Mouse (Mus musculus): Measurements from ENCODE around the gene Matn1. TPM values are rescaled to one million over a fixed set of nuclear protein-coding genes. Genes with fewer than 3 reads are reported as not detected.

Matn1 gene
- polyA plus RNA-seq, 1 experiment, result 4.1 TPM

DNA sequence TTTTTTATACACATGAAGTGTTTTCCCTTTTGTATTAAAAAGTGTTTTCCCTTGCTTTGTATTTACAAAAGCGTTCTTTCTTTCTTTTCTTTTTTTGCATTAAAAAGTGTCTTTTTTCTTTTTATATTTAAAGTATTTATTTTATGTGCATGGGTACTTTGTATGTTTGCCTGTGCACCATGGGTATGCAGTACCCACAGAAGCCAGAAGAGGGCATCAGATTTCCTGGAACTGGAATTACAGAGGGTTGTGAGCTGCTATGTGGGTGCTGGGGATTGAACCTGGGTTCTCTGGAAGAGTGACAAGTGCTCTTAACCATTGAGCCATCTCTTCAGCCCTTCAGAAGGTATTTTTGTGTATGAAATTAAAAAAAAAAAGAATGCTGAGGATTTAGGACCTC is 27.1 kb downstream of the Matn1 start:
- peaks cover 28% of the 10 kb centered on the region for H3K27me3 ChIP-seq (replicated peaks)
- no peak overlapping the region for H3K4me3 ChIP-seq (replicated peaks)
- TF ChIP-seq FLI1 (IDR thresholded peaks at IDR 0.05; ENCODE audit: low read length) (no peak), GATA1 (IDR thresholded peaks at IDR 0.05; ENCODE audit: borderline replicate concordance, low read length) (no peak)
- no peaks in the 10 kb centered on the region for H3K4me1 ChIP-seq
- no peaks in the 10 kb centered on the region for H3K36me3 ChIP-seq (replicated peaks; ENCODE audit: low read length)
- H3K9me3 ChIP-seq, result peaks cover 28% of the 10 kb centered on the region

DNA sequence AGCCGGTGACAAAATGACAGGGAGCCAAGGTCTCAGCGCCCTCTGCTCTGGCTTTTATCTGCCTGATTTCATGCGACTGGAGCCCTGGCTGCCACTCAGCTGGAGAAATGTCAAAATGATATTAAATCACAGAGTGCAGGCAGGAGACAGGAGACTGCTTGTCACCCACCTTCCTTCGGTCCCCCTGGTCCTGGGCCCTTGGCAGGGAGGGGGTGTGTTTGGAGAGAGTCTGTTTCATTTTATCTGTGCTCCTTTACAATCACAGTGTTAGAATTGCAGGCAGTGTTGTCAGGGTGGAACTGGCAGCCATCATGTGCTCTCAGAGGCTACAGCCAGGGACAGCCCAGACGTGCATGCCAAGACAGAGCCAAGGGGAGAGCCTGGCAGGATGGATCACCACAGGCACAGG is 28.2 kb downstream of the Matn1 start:
- Histone ChIP-seq H3K27me3 (replicated peaks) (peaks cover 22% of the 10 kb centered on the region), H3K4me1 (no peaks in the 10 kb centered on the region), H3K36me3 (replicated peaks; ENCODE audit: low read length) (no peaks in the 10 kb centered on the region), H3K4me3 (replicated peaks) (no peak overlapping the region), H3K9me3 (peaks cover 28% of the 10 kb centered on the region)
- TF ChIP-seq FLI1 (IDR thresholded peaks at IDR 0.05; ENCODE audit: low read length), result no peak
- no peak for TF ChIP-seq GATA1 (IDR thresholded peaks at IDR 0.05; ENCODE audit: borderline replicate concordance, low read length)

DNA sequence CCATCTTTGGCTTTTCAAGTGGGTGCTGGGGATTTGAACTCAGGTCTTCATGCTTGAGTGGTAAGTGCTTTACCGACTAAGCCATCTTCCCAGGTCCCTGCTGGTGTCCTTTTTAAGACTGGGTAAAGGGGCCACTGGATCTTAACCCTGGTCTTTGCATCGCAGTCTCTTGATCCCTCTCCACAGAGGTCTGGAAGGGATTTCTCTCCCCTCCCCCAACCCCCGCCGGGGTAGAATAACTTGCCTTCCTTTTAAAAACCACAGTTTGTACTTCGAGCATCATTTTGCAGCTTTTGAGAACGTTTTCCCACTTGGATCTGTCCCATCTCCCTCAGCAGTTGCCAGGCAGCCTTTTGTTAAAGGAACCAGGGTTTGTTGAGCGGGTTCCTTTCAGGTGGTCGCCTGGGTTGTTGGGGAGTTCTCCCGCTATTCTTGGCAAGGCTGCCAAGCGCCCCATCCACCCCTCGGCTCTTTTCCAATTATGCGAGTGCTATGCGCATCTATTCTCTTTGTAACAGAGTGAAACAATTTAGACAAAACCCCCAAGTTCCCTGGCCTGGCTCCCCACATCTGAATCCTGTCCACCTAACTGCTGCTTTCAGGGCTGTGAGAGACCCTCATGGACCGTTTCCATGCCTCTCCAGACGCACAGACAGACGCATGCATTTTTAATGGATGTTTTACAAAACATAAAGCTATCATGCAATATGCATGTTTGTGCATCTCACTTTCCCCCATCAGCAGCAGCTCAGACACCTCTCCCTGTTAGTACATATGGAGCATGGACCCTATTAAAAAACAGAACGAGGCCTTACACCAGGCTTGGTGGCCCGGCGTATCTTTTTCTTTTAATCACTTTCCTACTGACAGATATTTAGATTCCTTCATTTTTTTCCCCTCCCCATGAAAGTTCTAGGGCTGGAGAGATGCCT is 29.4 kb downstream of the Matn1 start:
- peaks cover 22% of the 10 kb centered on the region for H3K27me3 ChIP-seq (replicated peaks)
- TF ChIP-seq GATA1 (IDR thresholded peaks at IDR 0.05; ENCODE audit: borderline replicate concordance, low read length) (no peak), FLI1 (IDR thresholded peaks at IDR 0.05; ENCODE audit: low read length) (no peak)

DNA sequence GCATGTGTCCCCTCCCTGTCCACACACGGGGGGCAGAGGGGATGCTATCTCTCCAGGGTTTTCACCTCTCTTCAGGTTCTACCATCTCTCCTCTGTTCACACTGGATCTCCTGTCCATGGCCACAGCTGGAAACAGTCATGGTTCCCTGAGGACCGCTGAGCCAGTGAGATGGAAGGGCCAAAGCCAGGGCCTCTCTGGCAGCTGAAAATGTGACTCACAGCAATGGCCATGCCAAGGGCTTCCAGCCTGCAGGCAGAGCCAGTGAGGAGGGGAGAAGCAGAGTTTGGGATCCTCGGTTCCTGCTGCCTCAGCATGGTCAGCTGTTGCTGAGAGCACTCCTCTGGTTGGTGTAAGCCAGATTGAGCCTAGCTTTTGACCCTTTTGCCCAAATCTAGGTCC is 34.8 kb downstream of the Matn1 start:
- no peaks in the 10 kb centered on the region for H3K4me1 ChIP-seq
- peaks cover 15% of the 10 kb centered on the region for H3K9me3 ChIP-seq
- no peak overlapping the region for H3K4me3 ChIP-seq (replicated peaks)
- no peak for TF ChIP-seq FLI1 (IDR thresholded peaks at IDR 0.05; ENCODE audit: low read length)
- no peak for TF ChIP-seq GATA1 (IDR thresholded peaks at IDR 0.05; ENCODE audit: borderline replicate concordance, low read length)
- H3K36me3 ChIP-seq (replicated peaks; ENCODE audit: low read length), result no peaks in the 10 kb centered on the region
- H3K27me3 ChIP-seq (replicated peaks), result peaks cover 36% of the 10 kb centered on the region

More for the DNA sequence above, 29.4 kb downstream of the Matn1 start:
- no peak overlapping the region for H3K4me3 ChIP-seq (replicated peaks)
- peaks cover 28% of the 10 kb centered on the region for H3K9me3 ChIP-seq
- no peaks in the 10 kb centered on the region for H3K36me3 ChIP-seq (replicated peaks; ENCODE audit: low read length)
- H3K4me1 ChIP-seq, result no peaks in the 10 kb centered on the region

DNA sequence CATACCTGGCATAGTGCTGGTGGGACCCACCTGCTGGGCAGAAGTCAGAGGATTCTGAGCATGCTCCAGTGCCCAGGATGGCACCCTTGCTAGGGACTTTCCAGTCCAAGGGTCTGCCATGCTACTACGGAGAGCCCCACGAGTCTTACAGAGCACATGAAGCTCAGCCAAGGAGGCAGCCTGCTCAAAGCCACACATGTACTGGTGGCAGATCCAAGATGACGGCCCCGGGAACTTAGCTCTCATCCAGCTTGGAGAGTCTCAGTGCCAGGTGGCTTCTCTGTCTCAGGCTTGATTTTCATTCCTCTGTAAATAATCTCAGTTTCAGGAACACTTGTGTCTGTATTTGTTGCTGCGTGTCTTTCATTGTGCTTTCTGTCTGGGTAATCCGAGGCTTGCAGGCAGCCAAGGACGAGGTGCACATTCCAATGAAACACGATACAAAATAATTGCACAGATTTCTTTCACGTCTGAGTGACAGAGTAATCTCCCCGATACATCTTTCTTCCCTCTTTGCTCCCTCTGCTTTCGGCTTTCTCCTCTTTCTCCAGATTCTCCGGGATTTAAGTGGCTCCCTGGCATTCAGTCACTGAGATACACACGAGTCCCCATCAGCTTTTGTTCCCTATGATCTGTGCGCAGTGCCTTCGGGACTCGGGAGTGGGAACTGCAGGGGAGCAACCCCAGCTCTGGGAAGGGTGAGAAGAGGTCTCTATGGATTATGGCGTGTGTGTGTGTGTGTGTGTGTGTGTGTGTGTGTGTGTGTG is 40.4 kb downstream of the Matn1 start:
- Histone ChIP-seq H3K36me3 (replicated peaks; ENCODE audit: low read length) (no peaks in the 10 kb centered on the region), H3K4me3 (replicated peaks) (no peak overlapping the region), H3K4me1 (no peaks in the 10 kb centered on the region; the same call in 1 of the 2 replicates), H3K27me3 (replicated peaks) (peaks cover 23% of the 10 kb centered on the region), H3K9me3 (peaks cover 10% of the 10 kb centered on the region)
- TF ChIP-seq GATA1 (IDR thresholded peaks at IDR 0.05; ENCODE audit: borderline replicate concordance, low read length), result no peak
- TF ChIP-seq FLI1 (IDR thresholded peaks at IDR 0.05; ENCODE audit: low read length), result no peak

- Histone ChIP-seq H3K4me3 (replicated peaks) (no peak overlapping the region), H3K36me3 (replicated peaks; ENCODE audit: low read length) (no peaks in the 10 kb centered on the region), H3K4me1 (no peaks in the 10 kb centered on the region; the same call in 1 of the 2 replicates), H3K9me3 (peaks cover 26% of the 10 kb centered on the region), H3K27me3 (replicated peaks) (peaks cover 15% of the 10 kb centered on the region)
- TF ChIP-seq GATA1 (IDR thresholded peaks at IDR 0.05; ENCODE audit: borderline replicate concordance, low read length) (no peak), FLI1 (IDR thresholded peaks at IDR 0.05; ENCODE audit: low read length) (no peak)
These were observed 42.9 kb downstream of the Matn1 start for GRCm38 (mm10) chr4:130987046-130987445.

- Histone ChIP-seq H3K4me3 (replicated peaks) (no peak overlapping the region), H3K27me3 (replicated peaks) (peaks cover 15% of the 10 kb centered on the region), H3K9me3 (peaks cover 17% of the 10 kb centered on the region), H3K4me1 (no peaks in the 10 kb centered on the region; the same call in 1 of the 2 replicates), H3K36me3 (replicated peaks; ENCODE audit: low read length) (no peaks in the 10 kb centered on the region)
- TF ChIP-seq GATA1 (IDR thresholded peaks at IDR 0.05; ENCODE audit: borderline replicate concordance, low read length), result no peak
- no peak for TF ChIP-seq FLI1 (IDR thresholded peaks at IDR 0.05; ENCODE audit: low read length)
These were observed 44.1 kb downstream of the Matn1 start for GRCm38 (mm10) chr4:130988219-130988839.

DNA sequence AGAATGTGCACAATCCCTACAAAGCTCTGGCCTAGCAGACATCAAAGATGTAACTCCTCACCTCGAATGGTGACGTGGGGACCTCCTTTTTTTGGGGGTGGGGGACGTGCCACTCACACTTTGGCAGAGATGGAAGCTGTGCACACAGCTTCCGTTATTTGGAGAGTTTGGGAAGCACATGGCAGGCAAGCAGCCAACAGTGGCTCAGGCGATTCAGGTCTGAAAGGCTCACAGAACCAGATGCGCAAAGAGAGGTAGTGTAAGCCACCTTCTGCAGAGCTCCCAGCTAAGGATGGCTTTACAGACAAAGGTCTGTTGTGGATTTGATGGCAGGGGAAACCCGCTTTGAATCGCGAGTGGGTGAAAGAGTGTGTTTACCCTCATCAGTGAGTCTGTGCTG is 45.0 kb downstream of the Matn1 start:
- H3K27me3 ChIP-seq (replicated peaks), result peaks cover 15% of the 10 kb centered on the region
- H3K4me1 ChIP-seq, result no peaks in the 10 kb centered on the region; the same call in 1 of the 2 replicates
- peaks cover 17% of the 10 kb centered on the region for H3K9me3 ChIP-seq
- H3K4me3 ChIP-seq (replicated peaks), result no peak overlapping the region
- TF ChIP-seq FLI1 (IDR thresholded peaks at IDR 0.05; ENCODE audit: low read length), result no peak
- H3K36me3 ChIP-seq (replicated peaks; ENCODE audit: low read length), result no peaks in the 10 kb centered on the region

GRCm38 (mm10) chr4:130990966-130991365 is 46.8 kb downstream of the Matn1 start:
- Histone ChIP-seq H3K4me1 (no peaks in the 10 kb centered on the region; the same call in 1 of the 2 replicates), H3K36me3 (replicated peaks; ENCODE audit: low read length) (no peaks in the 10 kb centered on the region), H3K9me3 (peaks cover 36% of the 10 kb centered on the region), H3K4me3 (replicated peaks) (no peak overlapping the region), H3K27me3 (replicated peaks) (peaks cover 11% of the 10 kb centered on the region)
- TF ChIP-seq FLI1 (IDR thresholded peaks at IDR 0.05; ENCODE audit: low read length) (no peak), GATA1 (IDR thresholded peaks at IDR 0.05; ENCODE audit: borderline replicate concordance, low read length) (no peak)
